Mouse (Mus musculus): Measurements from ENCODE around the gene Zdhhc14. TPM values are rescaled to one million over a fixed set of nuclear protein-coding genes. Genes with fewer than 3 reads are reported as not detected.

Gene Zdhhc14
- total RNA-seq (2023): 2.5 and 2.7 TPM in 2 replicates

GRCm38 (mm10) chr17:5491801-5492745 is at the start of gene Zdhhc14:
Gene Zdhhc14, plus strand, starts transcription at chr17:5492557.

Other genes with a start within 250 kb of the Zdhhc14 start
- gene Ldhal6b, start 73.8 kb upstream of the Zdhhc14 start, total RNA-seq (2023): 0.45 and 1.5 TPM in 2 replicates
- gene Tmem242, start 52.3 kb upstream of the Zdhhc14 start, total RNA-seq (2023): 24.1 and 27.0 TPM in 2 replicates

Measured in neutrophil, adult 65 days (primary cell).